In genomic region chr3:83114946-83115345, GRCm38 (mm10) we compare ENCODE assay signal across 28 mouse cellular contexts. TPM values are rescaled to one million over a fixed set of nuclear protein-coding genes. Genes with fewer than 3 reads are reported as not detected.
DNase-seq lines count a peak whose midpoint lies in the region; ATAC-seq and TF ChIP-seq lines count a peak whose summit lies in the region.
"Had no signal": no experiment of that assay in that cellular context is flagged by ENCODE, and none has a peak within 500 bp of the region (broad histone marks: within the 10 kb centered on the region; RNA-seq: fewer than 3 reads in every experiment).

No protein-coding gene starts in this region.

- no peak overlapping the region for H3K4me2 ChIP-seq in limb, embryonic 15.5 days
- H3K4me2 ChIP-seq: embryonic facial prominence, embryonic 12.5 days; embryonic facial prominence, embryonic 15.5 days; heart, embryonic 11.5 days; hindbrain, embryonic 13.5 days had no signal

- H3K27me3 ChIP-seq in limb, embryonic 15.5 days, result peaks cover 5% of the 10 kb centered on the region; the same call in 1 of the 2 replicates
- H3K27me3 ChIP-seq: CH12.LX; embryonic facial prominence, embryonic 15.5 days had no signal

- 30% methylated on average over 1 of the region's 1 CpGs for WGBS in limb, embryonic 15.5 days

- 0 out of 2 replicates have a peak overlapping the region, but pooled peaks have one; percentile 4 for H3K27ac ChIP-seq in limb, embryonic 15.5 days
- no peak overlapping the region for H3K27ac ChIP-seq in left cerebral cortex, adult 2 months
- H3K27ac ChIP-seq: embryonic facial prominence, embryonic 12.5 days; embryonic facial prominence, embryonic 15.5 days; hindbrain, embryonic 10.5 days; hindbrain, embryonic 13.5 days had no signal

- H3K4me1 ChIP-seq in limb, embryonic 15.5 days, result peaks cover 27% of the 10 kb centered on the region

- H3K9me3 ChIP-seq in limb, embryonic 15.5 days, result no peaks in the 10 kb centered on the region
- H3K9me3 ChIP-seq: embryonic facial prominence, embryonic 12.5 days; embryonic facial prominence, embryonic 15.5 days; G1E; hindbrain, embryonic 10.5 days; hindbrain, embryonic 13.5 days had no signal

- intact Hi-C loops in heart, postnatal 36 days (cut with DNase I), result no loop called here
- intact Hi-C loops in left cerebral cortex, adult 2 months (cut with DNase I), result no loop called here

- H3K4me3 ChIP-seq in limb, embryonic 15.5 days, result no peak overlapping the region
- H3K4me3 ChIP-seq in left cerebral cortex, adult 2 months, result no peak overlapping the region
- H3K4me3 ChIP-seq: embryonic facial prominence, embryonic 12.5 days; embryonic facial prominence, embryonic 15.5 days; hindbrain, embryonic 10.5 days; hindbrain, embryonic 13.5 days had no signal

- no peak for ATAC-seq in limb, embryonic 15.5 days (ENCODE audit: insufficient number of reproducible peaks, low FRiP score, low TSS enrichment, low read depth)
- ATAC-seq: forebrain, embryonic 14.5 days; forebrain, postnatal 0 days; hindbrain, embryonic 16.5 days; intestine, postnatal 0 days had no signal

- peak; percentile 84 for DNase-seq in heart, adult 11 months
- no peak for DNase-seq in heart, postnatal 36 days
- DNase-seq in 3134 (ENCODE audit: extremely low read depth, insufficient read length, low spot score) (peak; percentile 29), 3T3-L1 (ENCODE audit: low read depth, low spot score) (peak; percentile 10)
- no peak for DNase-seq in left cerebral cortex, adult 2 months (ENCODE audit: extremely low spot score in 1 of 2, low spot score in 2 of 2)
- DNase-seq: adrenal gland, adult 8-10 months; adrenal gland, postnatal 36 days; B cell, adult 2 months; cerebellum, adult 18-20 months; cerebellum, adult 9-11 months; cerebellum, postnatal 25 days; forebrain, postnatal 0 days; gastrocnemius, postnatal 10 days; gastrocnemius, postnatal 36 days had no signal

- no peaks in the 10 kb centered on the region for H3K36me3 ChIP-seq in limb, embryonic 15.5 days
- H3K36me3 ChIP-seq: embryonic facial prominence, embryonic 12.5 days; embryonic facial prominence, embryonic 15.5 days; G1E; hindbrain, embryonic 10.5 days; hindbrain, embryonic 13.5 days had no signal

- TF ChIP-seq CTCF in left cerebral cortex, adult 2 months (IDR thresholded peaks at IDR 0.05), result no peak

- no peak overlapping the region for H3K9ac ChIP-seq in limb, embryonic 15.5 days
- H3K9ac ChIP-seq: embryonic facial prominence, embryonic 12.5 days; embryonic facial prominence, embryonic 15.5 days; forebrain, postnatal 0 days; hindbrain, embryonic 13.5 days had no signal

RNA-seq across cellular contexts. Expression of gene Dchs2, which starts 12.8 kb away (rescaled TPM):
- total RNA-seq in heart, postnatal 36 days (2021), result under 1 TPM; 0.54 to 0.75 TPM
- polyA plus RNA-seq in limb, embryonic 15.5 days (2015; fragmentation: Nextera tagmentation; extraction: Ambion mirVana), result 0.86 and 1.1 TPM in 2 replicates
- 1 to 10 TPM; 2.6 to 4.2 TPM for total RNA-seq in left cerebral cortex, adult 2 months (2021)
- total RNA-seq: CH12.LX; common myeloid progenitor, adult 5-6 weeks; granulocyte monocyte progenitor cell, adult 5-6 weeks had no signal
- polyA plus RNA-seq: forebrain, embryonic 11.5 days; G1E had no signal

RNA-seq across cellular contexts. Expression of gene Plrg1, which starts 59.6 kb away (rescaled TPM):
- total RNA-seq in heart, postnatal 36 days (2021), result 10 to 100 TPM; 27.7 to 28.4 TPM
- 89.5 and 91.2 TPM in 2 replicates for polyA plus RNA-seq in limb, embryonic 15.5 days (2015; fragmentation: Nextera tagmentation; extraction: Ambion mirVana)
- 10 to 100 TPM; 39.4 to 42.4 TPM for total RNA-seq in left cerebral cortex, adult 2 months (2021)

Comparison
In these comparisons a context has a peak if more than half of its experiments do, and no peak if none do; other contexts are left out.
1. DNase-seq: peak in heart, adult 11 months (single experiment), 3134 (single experiment) and 3T3-L1 (single experiment); none in heart, postnatal 36 days (0 of 2) and left cerebral cortex, adult 2 months (0 of 2).